Mouse (Mus musculus) cerebellum, adult 2 months (tissue): ENCODE results near the gene Cep128.

Experiments used
- CTCF ChIP-seq: fragments of 200-500 bp; IDR thresholded peaks from 2 replicates; pipeline ENCODE4 v1.5.1; 2011; ENCODE audit warnings: low read depth, mild to moderate bottlenecking, control low read depth, low read length, moderate library complexity, borderline replicate concordance; ENCODE audit not compliant: insufficient read depth
- POLR2A ChIP-seq: fragments of 200-500 bp; IDR thresholded peaks from 2 replicates; pipeline ENCODE4 v1.6.1; 2011; ENCODE audit warnings: low read length, control low read depth, borderline replicate concordance; ENCODE audit not compliant: insufficient read depth

- TF ChIP-seq CTCF (no peak), POLR2A (no peak)
Measured at GRCm38 (mm10) chr12:90987259-90987658, 396.9 kb downstream of the Cep128 start.
